Mouse (Mus musculus): Measurements from ENCODE around the gene Cntn2. TPM values are rescaled to one million over a fixed set of nuclear protein-coding genes. Genes with fewer than 3 reads are reported as not detected.

Cntn2 gene
- polyA plus RNA-seq, 1 experiment from 2014 or later, result 7.6 TPM

Other genes with a start within 250 kb of the Cntn2 start
- 0.66 and 0.68 TPM in 2 replicates for gene Klhdc8a, start 244.6 kb downstream of the Cntn2 start, polyA plus RNA-seq (2014; fragmentation: Nextera tagmentation; extraction: Ambion mirVana)
- gene Nuak2, start 227.1 kb downstream of the Cntn2 start, polyA plus RNA-seq (2014; fragmentation: Nextera tagmentation; extraction: Ambion mirVana), result 9.1 and 10.8 TPM in 2 replicates
- gene Tmcc2, start 152.0 kb downstream of the Cntn2 start, polyA plus RNA-seq (2014; fragmentation: Nextera tagmentation; extraction: Ambion mirVana), result 6.8 and 8.0 TPM in 2 replicates
- gene Dstyk, start 125.7 kb downstream of the Cntn2 start, polyA plus RNA-seq (2014; fragmentation: Nextera tagmentation; extraction: Ambion mirVana), result 11.9 and 13.7 TPM in 2 replicates
- gene Rbbp5, start 65.9 kb downstream of the Cntn2 start, polyA plus RNA-seq (2014; fragmentation: Nextera tagmentation; extraction: Ambion mirVana), result 59.7 and 64.1 TPM in 2 replicates
- 0.88 and 1.3 TPM in 2 replicates for gene Tmem81, start 37.0 kb downstream of the Cntn2 start, polyA plus RNA-seq (2014; fragmentation: Nextera tagmentation; extraction: Ambion mirVana)
- 3.6 and 5.5 TPM in 2 replicates for gene Nfasc, start 198.5 kb upstream of the Cntn2 start, polyA plus RNA-seq (2014; fragmentation: Nextera tagmentation; extraction: Ambion mirVana)

Data from embryonic facial prominence, embryonic 11.5 days (tissue).